Mouse (Mus musculus) embryonic facial prominence, embryonic 13.5 days (tissue): ENCODE measurements around the gene Asxl2. TPM values are rescaled to one million over a fixed set of nuclear protein-coding genes. Genes with fewer than 3 reads are reported as not detected.

Experiments
- ATAC-seq: fragments of 200-750 bp; cut with Nextera tagmentation; 2 replicates; pipeline ENCODE4 v1.8.0; 2017; ENCODE audit warnings: low read depth; ENCODE audit not compliant: insufficient number of reproducible peaks, insufficient read depth, low FRiP score, low TSS enrichment
- H3K27ac ChIP-seq: fragments of 300-500 bp; sonication (generic); 2 replicates; pipeline ENCODE4 v1.5.1; 2015; ENCODE audit warnings: moderate library complexity, mild to moderate bottlenecking, inconsistent platforms
- H3K27me3 ChIP-seq: fragments of 300-500 bp; sonication (generic); 2 replicates; pipeline ENCODE4 v1.6.1; 2015; ENCODE audit warnings: mild to moderate bottlenecking, inconsistent platforms
- H3K36me3 ChIP-seq: fragments of 300-500 bp; sonication (generic); 2 replicates; pipeline ENCODE4 v1.6.1; 2015; ENCODE audit warnings: mild to moderate bottlenecking, inconsistent platforms
- H3K4me1 ChIP-seq: fragments of 300-500 bp; sonication (generic); 2 replicates; pipeline ENCODE4 v1.6.1; 2015; ENCODE audit warnings: inconsistent platforms
- H3K4me2 ChIP-seq: fragments of 300-500 bp; sonication (generic); 2 replicates; pipeline ENCODE4 v1.6.1; 2015; ENCODE audit warnings: moderate library complexity, mild to moderate bottlenecking, inconsistent platforms
- H3K4me3 ChIP-seq: fragments of 300-500 bp; sonication (generic); 2 replicates; pipeline ENCODE4 v1.5.1; 2015; ENCODE audit warnings: mild to moderate bottlenecking, inconsistent platforms
- H3K9ac ChIP-seq: fragments of 300-500 bp; sonication (generic); 2 replicates; pipeline ENCODE4 v1.6.1; 2015; ENCODE audit warnings: mild to moderate bottlenecking, inconsistent platforms
- H3K9me3 ChIP-seq: fragments of 300-500 bp; sonication (generic); 2 replicates; pipeline ENCODE4 v1.6.1; 2016; ENCODE audit warnings: inconsistent platforms
- WGBS: fragments of 180-500 bp; shearing (Covaris S2); methylation state at CpG from one replicate; pipeline ENCODE4 v1.1.7; 2015; ENCODE audit warnings: mixed read lengths; 5-methylcytosine and 5-hydroxymethylcytosine counted together
- polyA plus RNA-seq: library from polyadenylated mRNA; unstranded; fragments of >200 nt; fragmentation: Nextera tagmentation; extraction: Ambion mirVana; gene quantifications from 2 replicates; pipeline ENCODE4 v1.2.1, GENCODE M21; 2015

Gene Asxl2
- 21.4 and 23.2 TPM in 2 replicates for polyA plus RNA-seq

DNA sequence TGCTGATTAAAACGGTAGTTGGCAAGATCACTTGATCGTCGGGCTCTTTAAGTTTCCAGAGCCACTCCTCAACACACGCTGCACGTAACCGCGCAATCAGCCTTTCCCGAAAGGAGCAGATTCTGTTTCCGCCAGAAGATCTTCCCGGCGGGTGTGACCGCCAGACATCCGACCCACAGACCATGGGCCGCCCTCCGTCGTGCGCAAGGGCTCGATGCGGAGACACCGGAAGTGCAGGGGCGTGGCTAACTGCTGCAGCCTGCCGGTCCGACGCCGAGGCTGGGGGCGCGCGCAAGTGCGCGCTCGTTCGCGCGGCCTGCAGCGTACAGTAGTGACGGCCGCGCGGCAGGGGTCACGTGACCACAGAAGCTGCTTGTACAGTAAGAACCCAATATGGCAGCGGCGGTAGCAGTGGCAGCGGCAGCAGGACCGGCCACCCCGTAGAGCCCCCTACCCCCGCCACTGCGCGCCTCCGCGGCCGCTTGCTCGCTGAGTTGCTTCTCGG, at the start of gene Asxl2:
Gene Asxl2 (plus strand): TSS at position 328 of the 505 bp plus-strand sequence.
- H3K27me3 ChIP-seq, result no peaks in the 10 kb centered on the region

DNA sequence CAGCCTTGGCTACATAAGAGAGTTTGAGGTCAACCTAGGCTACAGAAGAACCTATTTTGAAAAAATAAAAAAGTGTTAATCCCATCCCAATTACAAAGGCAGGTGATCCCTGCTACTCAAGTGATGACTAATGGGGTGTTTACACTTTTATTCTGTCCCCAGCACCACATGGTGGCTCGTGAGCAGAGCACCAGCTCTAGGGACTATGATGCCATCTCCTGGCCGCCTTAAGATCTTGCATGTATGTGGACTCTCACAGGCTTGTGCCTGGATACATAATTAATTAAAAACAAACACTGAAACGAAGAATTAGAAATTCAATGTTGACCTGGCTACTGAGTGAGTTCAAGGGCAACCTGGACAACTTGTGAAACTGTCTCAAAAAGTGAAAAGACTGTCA, 49.5 kb upstream of the Asxl2 start:
- 23% methylated on average over 3 of the region's 3 CpGs for WGBS
- Histone ChIP-seq H3K4me3 (no peak overlapping the region), H3K4me2 (no peak overlapping the region), H3K4me1 (no peaks in the 10 kb centered on the region), H3K27me3 (no peaks in the 10 kb centered on the region), H3K9me3 (no peaks in the 10 kb centered on the region; the same call in 1 of the 2 replicates), H3K27ac (no peak overlapping the region), H3K36me3 (peaks cover 65% of the 10 kb centered on the region), H3K9ac (no peak overlapping the region)
- no peak for ATAC-seq

More for the DNA sequence above, at the start of gene Asxl2:
- H3K4me2 ChIP-seq, result peak within 1 kb of the TSS; percentile 60
- peak within 1 kb of the TSS; percentile 95 for H3K9ac ChIP-seq
- under 1% methylated on average over 53 of the region's 53 CpGs for WGBS
- peaks cover 20% of the 10 kb centered on the region for H3K4me1 ChIP-seq
- no peaks in the 10 kb centered on the region for H3K9me3 ChIP-seq
- ATAC-seq, result peak; percentile 93
- peak within 1 kb of the TSS; percentile 98 for H3K27ac ChIP-seq
- peaks cover 12% of the 10 kb centered on the region; the same call in 1 of the 2 replicates for H3K36me3 ChIP-seq
- peak within 1 kb of the TSS; percentile 96 for H3K4me3 ChIP-seq

DNA sequence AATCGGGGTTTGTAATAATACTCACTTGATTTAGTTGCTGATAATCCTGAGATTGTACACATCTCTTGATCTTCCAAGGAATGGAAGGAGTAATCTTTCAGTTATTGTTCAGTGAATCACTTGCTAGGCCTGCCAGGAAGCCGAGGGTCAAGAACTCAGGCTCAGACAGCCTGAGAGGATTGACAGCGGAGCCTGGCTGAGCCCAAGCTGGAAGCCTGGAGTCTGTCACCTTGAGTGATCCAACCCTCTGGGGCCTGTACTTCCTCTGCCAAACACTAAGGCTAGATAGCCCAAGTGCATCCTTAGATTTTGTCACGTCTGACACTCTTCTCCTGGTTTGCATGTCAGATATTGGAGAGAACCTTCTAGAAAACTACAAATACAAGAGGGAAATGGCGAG, 48.9 kb upstream of the Asxl2 start:
- Histone ChIP-seq H3K27me3 (no peaks in the 10 kb centered on the region), H3K9ac (no peak overlapping the region), H3K27ac (no peak overlapping the region), H3K4me2 (no peak overlapping the region), H3K4me1 (no peaks in the 10 kb centered on the region), H3K9me3 (no peaks in the 10 kb centered on the region; the same call in 1 of the 2 replicates), H3K36me3 (peaks cover 70% of the 10 kb centered on the region), H3K4me3 (no peak overlapping the region)
- WGBS, result 83% methylated on average over 5 of the region's 5 CpGs
- no peak for ATAC-seq

DNA sequence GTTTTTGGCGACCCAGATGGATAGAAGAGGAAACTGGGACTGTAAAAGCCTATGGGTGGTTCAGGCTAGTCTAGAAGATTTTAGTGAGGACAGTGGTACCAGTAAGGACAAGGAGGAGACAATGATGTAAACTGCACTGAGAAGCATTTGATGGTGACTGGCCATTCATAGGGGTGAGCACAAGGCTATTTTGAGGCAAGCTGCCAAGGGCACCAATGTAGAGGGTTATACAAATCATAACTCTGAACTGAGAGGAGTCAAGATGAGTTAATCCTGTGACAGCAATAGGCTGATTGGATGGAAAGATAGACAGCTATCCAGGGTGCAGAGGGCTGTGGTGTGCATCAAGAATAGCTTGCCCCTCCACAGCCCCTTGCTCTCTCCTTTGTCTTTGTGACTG, 41.8 kb upstream of the Asxl2 start:
- Histone ChIP-seq H3K9me3 (no peaks in the 10 kb centered on the region), H3K4me3 (no peak overlapping the region), H3K4me2 (no peak overlapping the region), H3K4me1 (0 out of 2 replicates have a peak, but pooled peaks cover 4% of the 10 kb centered on the region), H3K27me3 (no peaks in the 10 kb centered on the region), H3K9ac (no peak overlapping the region), H3K36me3 (peaks cover 77% of the 10 kb centered on the region), H3K27ac (no peak overlapping the region)
- WGBS, result 65% methylated on average over 1 of the region's 1 CpGs
- ATAC-seq, result no peak

DNA sequence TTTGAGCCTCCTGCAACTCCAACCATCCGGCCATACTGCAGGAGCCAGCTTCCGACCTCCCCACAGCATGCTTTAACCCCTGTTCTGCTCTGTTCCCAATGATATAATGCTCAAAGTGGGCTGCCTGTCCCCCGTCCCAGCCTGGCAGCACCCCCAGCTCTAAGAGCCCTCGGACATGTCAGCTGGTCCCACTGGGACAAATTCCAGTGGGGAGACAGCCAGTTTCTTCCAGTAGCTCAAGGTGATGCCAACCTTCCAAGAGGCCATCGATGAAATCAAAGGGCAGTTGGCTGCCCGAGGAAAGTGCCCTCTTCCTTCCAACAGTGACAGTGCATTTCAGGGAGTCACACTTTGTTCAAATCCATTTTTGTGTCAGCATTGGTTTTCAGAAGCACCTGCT, 41.4 kb upstream of the Asxl2 start:
- H3K36me3 ChIP-seq, result peaks cover 77% of the 10 kb centered on the region

DNA sequence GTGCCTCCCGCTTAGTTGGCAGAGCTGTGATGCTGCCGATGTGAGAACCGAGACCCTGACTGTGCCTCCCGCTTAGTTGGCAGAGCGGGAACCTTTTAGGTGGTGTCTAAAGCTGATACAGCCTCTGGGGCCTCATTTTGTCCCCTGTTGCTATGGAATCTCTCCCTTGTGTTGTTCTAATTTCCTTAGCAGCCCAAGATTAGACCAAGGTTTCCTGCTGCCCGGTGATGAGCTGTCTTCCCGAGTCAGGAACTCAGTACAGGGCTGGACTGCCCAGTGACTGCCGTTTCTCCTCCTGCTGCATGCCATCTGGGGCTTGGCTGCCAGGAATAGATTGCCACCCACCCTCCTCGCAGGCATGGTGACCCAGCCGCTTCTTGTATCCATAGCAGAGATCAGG, 40.7 kb upstream of the Asxl2 start:
- 0 out of 2 replicates have a peak, but pooled peaks cover 7% of the 10 kb centered on the region for H3K4me1 ChIP-seq
- no peak overlapping the region for H3K4me2 ChIP-seq
- peaks cover 74% of the 10 kb centered on the region for H3K36me3 ChIP-seq
- no peaks in the 10 kb centered on the region for H3K27me3 ChIP-seq
- H3K27ac ChIP-seq, result no peak overlapping the region
- 66% methylated on average over 10 of the region's 10 CpGs for WGBS
- H3K9me3 ChIP-seq, result no peaks in the 10 kb centered on the region
- no peak for ATAC-seq
- no peak overlapping the region for H3K9ac ChIP-seq
- H3K4me3 ChIP-seq, result no peak overlapping the region

More for the DNA sequence above, 41.4 kb upstream of the Asxl2 start:
- no peak overlapping the region for H3K9ac ChIP-seq
- no peak for ATAC-seq
- WGBS, result 86% methylated on average over 6 of the region's 6 CpGs
- no peak overlapping the region for H3K4me3 ChIP-seq
- H3K27me3 ChIP-seq, result no peaks in the 10 kb centered on the region
- H3K27ac ChIP-seq, result no peak overlapping the region
- H3K4me2 ChIP-seq, result no peak overlapping the region
- H3K9me3 ChIP-seq, result no peaks in the 10 kb centered on the region
- H3K4me1 ChIP-seq, result 0 out of 2 replicates have a peak, but pooled peaks cover 4% of the 10 kb centered on the region

DNA sequence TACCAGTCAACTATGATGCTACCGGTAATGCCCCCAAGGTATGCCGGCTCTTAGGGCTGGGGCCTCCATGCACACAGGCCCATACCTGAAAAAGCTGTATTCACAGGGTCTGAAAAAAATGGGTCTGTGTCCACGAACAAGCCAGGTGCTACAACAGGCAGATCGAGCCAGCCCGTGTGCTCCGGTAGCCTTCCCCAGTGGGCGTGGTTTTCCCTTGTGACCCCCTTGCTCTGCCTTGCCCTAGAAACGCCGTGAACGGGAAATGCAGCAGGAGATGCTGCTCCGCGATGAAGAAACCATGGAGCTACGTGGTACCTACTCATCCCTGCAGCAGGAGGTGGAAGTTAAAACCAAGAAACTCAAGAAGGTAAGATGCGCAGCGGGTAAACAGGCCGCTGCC, 38.8 kb upstream of the Asxl2 start:
- Histone ChIP-seq H3K27me3 (no peaks in the 10 kb centered on the region), H3K4me3 (no peak overlapping the region), H3K9me3 (no peaks in the 10 kb centered on the region), H3K4me1 (0 out of 2 replicates have a peak, but pooled peaks cover 8% of the 10 kb centered on the region), H3K36me3 (peaks cover 57% of the 10 kb centered on the region), H3K27ac (no peak overlapping the region), H3K4me2 (no peak overlapping the region), H3K9ac (no peak overlapping the region)
- 92% methylated on average over 16 of the region's 16 CpGs for WGBS
- no peak for ATAC-seq

DNA sequence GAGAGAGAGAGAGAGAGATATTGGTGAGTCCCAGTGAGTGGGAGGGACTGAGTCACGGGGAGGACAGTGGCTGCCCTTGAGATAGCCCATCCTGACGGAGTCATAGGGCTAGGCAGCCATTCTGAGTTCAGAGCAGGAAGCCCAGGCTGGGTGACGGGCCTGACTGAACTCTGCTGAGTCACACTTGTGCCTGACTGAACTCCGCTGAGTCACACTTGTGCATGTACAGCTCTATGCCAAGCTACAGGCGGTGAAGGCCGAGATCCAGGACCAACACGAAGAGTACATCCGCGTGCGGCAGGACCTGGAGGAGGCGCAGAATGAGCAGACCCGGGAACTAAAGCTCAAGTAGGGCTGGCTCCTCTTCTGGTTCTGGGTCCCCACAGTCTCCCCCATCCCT, 37.3 kb upstream of the Asxl2 start:
- no peak overlapping the region for H3K27ac ChIP-seq
- ATAC-seq, result no peak
- H3K9ac ChIP-seq, result no peak overlapping the region
- H3K9me3 ChIP-seq, result no peaks in the 10 kb centered on the region
- 91% methylated on average over 12 of the region's 12 CpGs for WGBS
- H3K36me3 ChIP-seq, result peaks cover 67% of the 10 kb centered on the region
- no peak overlapping the region for H3K4me2 ChIP-seq
- H3K4me3 ChIP-seq, result no peak overlapping the region
- 0 out of 2 replicates have a peak, but pooled peaks cover 8% of the 10 kb centered on the region for H3K4me1 ChIP-seq
- no peaks in the 10 kb centered on the region for H3K27me3 ChIP-seq

DNA sequence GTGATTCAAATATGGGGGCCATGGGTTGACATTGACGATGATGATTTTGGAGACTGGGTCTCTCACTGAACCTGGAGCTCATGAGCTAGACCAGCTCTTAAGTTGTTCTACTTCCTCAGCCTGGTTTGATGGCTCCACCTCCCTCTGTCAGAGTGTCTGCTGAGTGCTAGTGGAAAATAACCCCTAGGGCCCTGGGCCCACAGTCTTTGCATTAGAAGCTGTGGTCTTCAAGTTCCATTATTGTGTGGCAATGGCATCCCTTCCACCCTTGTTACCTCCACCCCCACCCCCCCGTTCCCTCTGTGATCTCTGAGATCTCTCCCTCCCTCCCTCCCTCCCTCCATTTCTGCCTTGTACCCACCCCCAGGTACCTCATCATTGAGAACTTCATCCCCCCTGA, 36.6 kb upstream of the Asxl2 start:
- Histone ChIP-seq H3K27ac (no peak overlapping the region), H3K4me1 (0 out of 2 replicates have a peak, but pooled peaks cover 8% of the 10 kb centered on the region), H3K4me3 (no peak overlapping the region), H3K9me3 (no peaks in the 10 kb centered on the region), H3K9ac (no peak overlapping the region), H3K27me3 (no peaks in the 10 kb centered on the region), H3K36me3 (peaks cover 70% of the 10 kb centered on the region), H3K4me2 (no peak overlapping the region)
- no peak for ATAC-seq
- WGBS, result 92% methylated on average over 2 of the region's 2 CpGs

DNA sequence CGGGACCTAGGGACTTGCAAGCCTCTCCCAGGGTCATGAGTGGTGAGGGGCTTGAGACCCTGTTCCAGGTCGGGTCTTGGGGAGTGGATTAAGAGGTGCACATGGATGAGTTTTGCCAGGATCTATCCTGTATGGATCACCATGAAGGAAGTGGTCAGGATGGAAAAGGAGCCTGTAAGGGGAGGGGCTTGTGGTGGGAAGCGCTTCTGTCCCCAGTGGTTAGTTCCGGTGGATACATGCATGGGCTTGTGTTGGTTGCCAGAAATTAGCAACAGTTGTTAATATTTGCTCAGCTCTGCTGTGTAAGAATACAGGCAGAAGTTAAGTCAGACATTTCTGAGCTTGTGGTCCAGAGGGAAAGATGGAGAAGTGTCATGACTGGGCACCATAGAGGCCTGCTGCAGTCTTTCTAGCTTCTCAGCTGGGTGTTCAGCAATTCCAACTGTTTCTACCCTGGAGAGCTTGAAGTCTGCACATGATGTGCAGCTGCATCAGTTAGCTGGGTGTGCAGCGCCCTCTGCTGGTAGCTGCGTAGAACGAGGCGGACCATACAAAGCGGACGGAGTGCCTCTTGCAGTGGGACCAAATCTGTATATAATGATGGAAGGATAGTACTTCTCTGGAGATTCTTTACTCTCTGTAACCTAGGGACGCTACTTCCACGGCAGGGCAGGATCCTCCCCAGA, 35.9 kb upstream of the Asxl2 start:
- WGBS, result 30% methylated on average over 12 of the region's 12 CpGs
- Histone ChIP-seq H3K36me3 (peaks cover 66% of the 10 kb centered on the region), H3K27me3 (no peaks in the 10 kb centered on the region), H3K27ac (no peak overlapping the region), H3K4me3 (no peak overlapping the region), H3K4me1 (0 out of 2 replicates have a peak, but pooled peaks cover 7% of the 10 kb centered on the region), H3K4me2 (no peak overlapping the region), H3K9me3 (no peaks in the 10 kb centered on the region), H3K9ac (0 out of 2 replicates have a peak overlapping the region, but pooled peaks have one; percentile 27)
- ATAC-seq, result 0 out of 2 replicates have a peak, but pooled peaks have one; percentile 49

DNA sequence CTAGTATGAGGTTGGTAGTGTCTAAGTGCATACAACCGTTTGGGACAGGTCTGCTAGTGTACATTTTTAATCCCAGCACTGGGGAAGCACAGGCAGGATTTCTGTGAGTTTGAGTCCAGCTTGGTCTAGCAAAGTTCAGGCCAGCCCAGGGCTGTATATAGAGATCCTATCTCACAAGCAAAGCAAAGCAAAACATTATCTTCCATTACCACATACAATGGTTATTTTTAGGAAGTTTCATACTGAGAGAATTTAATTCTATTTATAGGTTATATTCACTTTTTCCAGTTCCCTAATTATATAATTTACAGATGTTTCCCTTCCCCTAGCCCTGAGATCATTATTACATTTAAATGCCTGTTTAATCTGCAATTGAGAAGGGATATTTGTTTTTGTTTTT, 35.4 kb upstream of the Asxl2 start:
- Histone ChIP-seq H3K4me1 (0 out of 2 replicates have a peak, but pooled peaks cover 4% of the 10 kb centered on the region), H3K27me3 (no peaks in the 10 kb centered on the region), H3K36me3 (peaks cover 61% of the 10 kb centered on the region), H3K9me3 (no peaks in the 10 kb centered on the region), H3K4me3 (no peak overlapping the region), H3K4me2 (no peak overlapping the region), H3K9ac (no peak overlapping the region), H3K27ac (no peak overlapping the region)
- no peak for ATAC-seq
- WGBS, result 71% methylated on average over 1 of the region's 1 CpGs

DNA sequence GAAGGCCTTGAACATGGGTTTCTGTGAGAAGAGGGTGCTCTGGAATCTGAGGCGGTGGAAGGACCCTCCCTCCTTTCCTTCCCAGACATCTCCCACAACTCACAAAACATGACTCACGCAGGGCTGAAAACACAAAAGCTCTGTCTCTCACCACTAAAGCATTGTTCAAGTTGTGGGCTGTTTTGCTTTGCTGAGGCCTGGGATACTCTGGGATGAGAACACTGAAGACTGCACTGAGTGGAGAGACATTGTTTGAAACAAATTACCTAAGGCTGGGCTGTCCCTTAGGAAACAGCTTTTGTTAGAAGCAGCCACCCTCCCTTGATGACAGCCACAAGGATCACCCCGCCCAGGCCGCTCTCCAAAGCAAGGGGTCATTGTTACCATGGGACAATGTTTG, 33.5 kb upstream of the Asxl2 start:
- Histone ChIP-seq H3K9me3 (no peaks in the 10 kb centered on the region), H3K27ac (no peak overlapping the region), H3K4me3 (no peak overlapping the region), H3K36me3 (peaks cover 56% of the 10 kb centered on the region), H3K9ac (no peak overlapping the region), H3K27me3 (no peaks in the 10 kb centered on the region), H3K4me1 (0 out of 2 replicates have a peak, but pooled peaks cover 4% of the 10 kb centered on the region), H3K4me2 (no peak overlapping the region)
- no peak for ATAC-seq
- WGBS, result 76% methylated on average over 4 of the region's 4 CpGs
